11 mouse cellular contexts compared by ENCODE assay signal in genomic region chr5:118756078-118756477, GRCm38 (mm10).
DNase-seq lines count a peak whose midpoint lies in the region.
"Had no signal": no experiment of that assay in that cellular context is flagged by ENCODE, and none has a peak within 500 bp of the region (broad histone marks: within the 10 kb centered on the region; RNA-seq: fewer than 3 reads in every experiment).

No protein-coding gene starts in this region.

- H3K27ac ChIP-seq in embryonic facial prominence, embryonic 10.5 days (replicated peaks): no peak overlapping the region
- H3K27ac ChIP-seq: hindbrain, embryonic 14.5 days had no signal

- H3K4me1 ChIP-seq in embryonic facial prominence, embryonic 10.5 days: peaks cover 14% of the 10 kb centered on the region

- no peaks in the 10 kb centered on the region for H3K9me3 ChIP-seq in embryonic facial prominence, embryonic 10.5 days

- DNase-seq in adrenal gland, postnatal 14 days: peak; percentile 29
- no peak for DNase-seq in adrenal gland, adult 2 months
- DNase-seq in kidney, adult 9 months: peak; percentile 13
- DNase-seq in kidney, adult 8-10 months: no peak
- peak; percentile 76 for DNase-seq in 3T3-L1 (ENCODE audit: low read depth, low spot score)
- DNase-seq in cerebellum, postnatal 14 days: peak; percentile 54 to 56
- no peak for DNase-seq in urinary bladder, postnatal 10 days (ENCODE audit: low spot score)
- DNase-seq in embryonic facial prominence, embryonic 10.5 days (ENCODE audit: low spot score): no peak
- DNase-seq: heart, adult 18-20 months; left cerebral cortex, postnatal 4 days had no signal

- peaks cover 100% of the 10 kb centered on the region for H3K36me3 ChIP-seq in embryonic facial prominence, embryonic 10.5 days (replicated peaks)

- H3K27me3 ChIP-seq in embryonic facial prominence, embryonic 10.5 days (replicated peaks; ENCODE audit: low read depth, poor library complexity, severe bottlenecking): no peaks in the 10 kb centered on the region

- WGBS in embryonic facial prominence, embryonic 10.5 days: 80% methylated on average over 2 of the region's 2 CpGs

- no peak overlapping the region for H3K4me3 ChIP-seq in embryonic facial prominence, embryonic 10.5 days

Comparison
In these comparisons a context has a peak if more than half of its experiments do, and no peak if none do; other contexts are left out.
1. DNase-seq: peak in adrenal gland, postnatal 14 days (single experiment), kidney, adult 9 months (single experiment), 3T3-L1 (single experiment) and cerebellum, postnatal 14 days (2 of 2); none in adrenal gland, adult 2 months (single experiment), kidney, adult 8-10 months (0 of 2), urinary bladder, postnatal 10 days (single experiment) and embryonic facial prominence, embryonic 10.5 days (single experiment).